Mouse (Mus musculus) limb, embryonic 13.5 days (tissue): ENCODE results near the gene Aqp7. TPM values are rescaled to one million over a fixed set of nuclear protein-coding genes. Genes with fewer than 3 reads are reported as not detected.

Experiments used
- ATAC-seq: fragments of 200-750 bp; cut with Nextera tagmentation; 2 replicates; pipeline ENCODE4 v1.8.0; 2017; ENCODE audit warnings: low read depth, moderate number of reproducible peaks, moderate TSS enrichment; ENCODE audit not compliant: low FRiP score
- H3K27ac ChIP-seq: fragments of 300-500 bp; sonication (generic); 2 replicates; pipeline ENCODE4 v1.5.1; 2015; ENCODE audit warnings: inconsistent platforms, mild to moderate bottlenecking, moderate library complexity
- H3K27me3 ChIP-seq: fragments of 300-500 bp; sonication (generic); 2 replicates; pipeline ENCODE4 v1.6.1; 2015; ENCODE audit warnings: mild to moderate bottlenecking, inconsistent platforms
- H3K36me3 ChIP-seq: fragments of 300-500 bp; sonication (generic); 2 replicates; pipeline ENCODE4 v1.6.1; 2015; ENCODE audit warnings: inconsistent platforms, mild to moderate bottlenecking, moderate library complexity
- H3K4me1 ChIP-seq: fragments of 300-500 bp; sonication (generic); 2 replicates; pipeline ENCODE4 v1.6.1; 2015; ENCODE audit warnings: inconsistent platforms
- H3K4me2 ChIP-seq: fragments of 300-500 bp; sonication (generic); replicated peaks from 2 replicates; pipeline ENCODE4 v1.6.1; 2015; ENCODE audit warnings: inconsistent platforms, mild to moderate bottlenecking, moderate library complexity
- H3K4me3 ChIP-seq: fragments of 300-500 bp; sonication (generic); 2 replicates; pipeline ENCODE4 v1.5.1; 2015; ENCODE audit warnings: moderate library complexity, mild to moderate bottlenecking, inconsistent platforms
- H3K9ac ChIP-seq: fragments of 300-500 bp; sonication (generic); 2 replicates; pipeline ENCODE4 v1.6.1; 2015; ENCODE audit warnings: mild to moderate bottlenecking, inconsistent platforms
- H3K9me3 ChIP-seq: fragments of 300-500 bp; sonication (generic); 2 replicates; pipeline ENCODE4 v1.6.1; 2016; ENCODE audit warnings: inconsistent platforms
- WGBS: fragments of 180-500 bp; shearing (Covaris S2); methylation state at CpG from one replicate; pipeline ENCODE4 v1.1.7; 2015; 5-methylcytosine and 5-hydroxymethylcytosine counted together
- polyA plus RNA-seq: library from polyadenylated mRNA; unstranded; fragments of >200 nt; fragmentation: Nextera tagmentation; extraction: Ambion mirVana; gene quantifications from 2 replicates; pipeline ENCODE4 v1.2.1, GENCODE M21; 2015

Gene Aqp7
- polyA plus RNA-seq, 1 experiment from 2014 or later, result 0.06 TPM

- no peak for ATAC-seq
- peaks cover 48% of the 10 kb centered on the region for H3K36me3 ChIP-seq
- H3K4me3 ChIP-seq, result no peak overlapping the region
- WGBS, result 89% methylated on average over 5 of the region's 5 CpGs
- no peaks in the 10 kb centered on the region for H3K4me1 ChIP-seq
- H3K4me2 ChIP-seq, result no peak overlapping the region
- no peak overlapping the region for H3K9ac ChIP-seq
- no peak overlapping the region for H3K27ac ChIP-seq
- H3K27me3 ChIP-seq, result no peaks in the 10 kb centered on the region
- no peaks in the 10 kb centered on the region for H3K9me3 ChIP-seq
Observed at GRCm38 (mm10) chr4:41029372-41029771, 18.6 kb downstream of the Aqp7 start.

GRCm38 (mm10) chr4:41028272-41028671 is 19.7 kb downstream of the Aqp7 start:
- Histone ChIP-seq H3K4me2 (no peak overlapping the region), H3K27ac (no peak overlapping the region), H3K9me3 (no peaks in the 10 kb centered on the region), H3K4me3 (no peak overlapping the region), H3K27me3 (no peaks in the 10 kb centered on the region), H3K9ac (no peak overlapping the region), H3K4me1 (no peaks in the 10 kb centered on the region), H3K36me3 (peaks cover 59% of the 10 kb centered on the region)
- ATAC-seq, result no peak
- 83% methylated on average over 4 of the region's 4 CpGs for whole genome bisulfite sequencing

GRCm38 (mm10) chr4:41027872-41028271 is 20.1 kb downstream of the Aqp7 start:
- no peak for ATAC-seq
- Histone ChIP-seq H3K4me2 (no peak overlapping the region), H3K36me3 (peaks cover 63% of the 10 kb centered on the region), H3K9me3 (no peaks in the 10 kb centered on the region), H3K4me3 (no peak overlapping the region), H3K27me3 (no peaks in the 10 kb centered on the region), H3K27ac (no peak overlapping the region), H3K9ac (no peak overlapping the region), H3K4me1 (no peaks in the 10 kb centered on the region)
- WGBS, result 75% methylated on average over 3 of the region's 3 CpGs

- Histone ChIP-seq H3K4me3 (no peak overlapping the region), H3K36me3 (peaks cover 78% of the 10 kb centered on the region), H3K4me1 (no peaks in the 10 kb centered on the region), H3K27ac (no peak overlapping the region), H3K9me3 (no peaks in the 10 kb centered on the region), H3K4me2 (no peak overlapping the region), H3K27me3 (no peaks in the 10 kb centered on the region), H3K9ac (no peak overlapping the region)
- WGBS, result 70% methylated on average over 8 of the region's 8 CpGs
- no peak for ATAC-seq
Observed at GRCm38 (mm10) chr4:41026086-41026787, 21.7 kb downstream of the Aqp7 start.

- WGBS, result 86% methylated on average over 5 of the region's 5 CpGs
- Histone ChIP-seq H3K27ac (no peak overlapping the region), H3K36me3 (peaks cover 89% of the 10 kb centered on the region), H3K4me2 (no peak overlapping the region), H3K4me1 (no peaks in the 10 kb centered on the region), H3K4me3 (no peak overlapping the region), H3K27me3 (no peaks in the 10 kb centered on the region), H3K9ac (no peak overlapping the region), H3K9me3 (no peaks in the 10 kb centered on the region)
- ATAC-seq, result no peak
Observed at GRCm38 (mm10) chr4:41021094-41021493, 26.8 kb downstream of the Aqp7 start.

- 94% methylated on average over 5 of the region's 5 CpGs for WGBS
- Histone ChIP-seq H3K9me3 (no peaks in the 10 kb centered on the region), H3K4me1 (no peaks in the 10 kb centered on the region)
Observed at GRCm38 (mm10) chr4:41015798-41016197, 32.1 kb downstream of the Aqp7 start.

GRCm38 (mm10) chr4:41013351-41013750 is 34.6 kb downstream of the Aqp7 start:
- no peaks in the 10 kb centered on the region for H3K4me1 ChIP-seq
- no peak overlapping the region for H3K27ac ChIP-seq
- no peak overlapping the region for H3K4me2 ChIP-seq
- no peak overlapping the region for H3K9ac ChIP-seq
- no peaks in the 10 kb centered on the region for H3K27me3 ChIP-seq
- H3K9me3 ChIP-seq, result no peaks in the 10 kb centered on the region
- no peak for ATAC-seq
- no peak overlapping the region for H3K4me3 ChIP-seq
- peaks cover 92% of the 10 kb centered on the region for H3K36me3 ChIP-seq
- WGBS, result 96% methylated on average over 3 of the region's 3 CpGs

More at GRCm38 (mm10) chr4:41015798-41016197, 32.1 kb downstream of the Aqp7 start:
- Histone ChIP-seq H3K27ac (no peak overlapping the region), H3K4me3 (no peak overlapping the region), H3K36me3 (peaks cover 92% of the 10 kb centered on the region), H3K4me2 (no peak overlapping the region), H3K27me3 (no peaks in the 10 kb centered on the region), H3K9ac (no peak overlapping the region)
- no peak for ATAC-seq

GRCm38 (mm10) chr4:41000842-41001639 is 46.9 kb downstream of the Aqp7 start:
- no peak overlapping the region for H3K4me3 ChIP-seq
- H3K27ac ChIP-seq, result no peak overlapping the region
- no peak for ATAC-seq
- peaks cover 90% of the 10 kb centered on the region for H3K36me3 ChIP-seq
- WGBS, result 88% methylated on average over 9 of the region's 9 CpGs
- H3K4me2 ChIP-seq, result no peak overlapping the region
- no peak overlapping the region for H3K9ac ChIP-seq
- H3K9me3 ChIP-seq, result no peaks in the 10 kb centered on the region
- H3K4me1 ChIP-seq, result no peaks in the 10 kb centered on the region
- H3K27me3 ChIP-seq, result no peaks in the 10 kb centered on the region

GRCm38 (mm10) chr4:41000271-41000670 is 47.7 kb downstream of the Aqp7 start:
- 81% methylated on average over 1 of the region's 1 CpGs for WGBS
- Histone ChIP-seq H3K9ac (no peak overlapping the region), H3K9me3 (no peaks in the 10 kb centered on the region), H3K4me3 (no peak overlapping the region), H3K4me2 (no peak overlapping the region), H3K27ac (no peak overlapping the region), H3K4me1 (no peaks in the 10 kb centered on the region), H3K27me3 (no peaks in the 10 kb centered on the region), H3K36me3 (peaks cover 95% of the 10 kb centered on the region)
- no peak for ATAC-seq

- Histone ChIP-seq H3K4me2 (no peak overlapping the region), H3K4me3 (no peak overlapping the region), H3K9me3 (no peaks in the 10 kb centered on the region), H3K36me3 (peaks cover 89% of the 10 kb centered on the region), H3K27me3 (no peaks in the 10 kb centered on the region), H3K4me1 (no peaks in the 10 kb centered on the region), H3K27ac (no peak overlapping the region), H3K9ac (no peak overlapping the region)
- no peak for ATAC-seq
- WGBS, result 94% methylated on average over 4 of the region's 4 CpGs
Observed at GRCm38 (mm10) chr4:40997916-40998315, 50.0 kb downstream of the Aqp7 start.

GRCm38 (mm10) chr4:40996302-40996701 is 51.6 kb downstream of the Aqp7 start:
- Histone ChIP-seq H3K4me1 (no peaks in the 10 kb centered on the region), H3K9me3 (no peaks in the 10 kb centered on the region), H3K9ac (no peak overlapping the region), H3K27ac (no peak overlapping the region), H3K4me3 (no peak overlapping the region), H3K36me3 (peaks cover 89% of the 10 kb centered on the region), H3K27me3 (no peaks in the 10 kb centered on the region), H3K4me2 (no peak overlapping the region)
- ATAC-seq, result no peak
- WGBS, result 96% methylated on average over 6 of the region's 6 CpGs

- no peak overlapping the region for H3K4me3 ChIP-seq
- no peak overlapping the region for H3K9ac ChIP-seq
- H3K4me1 ChIP-seq, result no peaks in the 10 kb centered on the region
- no peaks in the 10 kb centered on the region for H3K27me3 ChIP-seq
- no peak for ATAC-seq
- H3K9me3 ChIP-seq, result no peaks in the 10 kb centered on the region
- H3K27ac ChIP-seq, result no peak overlapping the region
- H3K4me2 ChIP-seq, result no peak overlapping the region
- WGBS, result 89% methylated on average over 6 of the region's 6 CpGs
- peaks cover 87% of the 10 kb centered on the region for H3K36me3 ChIP-seq
Observed at GRCm38 (mm10) chr4:40989633-40990032, 58.3 kb downstream of the Aqp7 start.
